Mouse (Mus musculus) small intestine, adult 2 months (tissue): ENCODE measurements around the gene Nppc. TPM values are rescaled to one million over a fixed set of nuclear protein-coding genes. Genes with fewer than 3 reads are reported as not detected.

ENCODE experiments used
- H3K27ac ChIP-seq: fragments of 200-500 bp; 2 replicates; pipeline ENCODE4 v1.5.1; 2012; ENCODE audit warnings: low read depth, low read length, control low read depth, inconsistent platforms; ENCODE audit not compliant: insufficient read depth
- H3K27me3 ChIP-seq: fragments of 200-500 bp; 2 replicates; pipeline ENCODE4 v1.6.1; 2012; ENCODE audit warnings: mild to moderate bottlenecking, moderate library complexity, low read length, inconsistent platforms; ENCODE audit not compliant: control insufficient read depth, insufficient read depth
- H3K36me3 ChIP-seq: fragments of 200-500 bp; 2 replicates; pipeline ENCODE4 v1.6.1; 2012; ENCODE audit warnings: mild to moderate bottlenecking, low read length, control low read depth, inconsistent platforms; ENCODE audit not compliant: control insufficient read depth, insufficient read depth
- H3K4me1 ChIP-seq: fragments of 200-500 bp; 2 replicates; pipeline ENCODE4 v1.6.1; 2012; ENCODE audit warnings: low read length, inconsistent platforms, mixed read lengths; ENCODE audit not compliant: control insufficient read depth, insufficient read depth, insufficient read length
- H3K4me3 ChIP-seq: fragments of 200-500 bp; 2 replicates; pipeline ENCODE4 v1.5.1; 2012; ENCODE audit warnings: low read depth, mild to moderate bottlenecking, control low read depth, inconsistent platforms, low read length, moderate library complexity
- CTCF ChIP-seq: fragments of 200-500 bp; IDR thresholded peaks from 2 replicates; pipeline ENCODE4 v1.5.1; 2012; ENCODE audit warnings: low read depth, mild to moderate bottlenecking, control low read depth, inconsistent platforms, low read length, moderate library complexity, mixed read lengths; ENCODE audit not compliant: insufficient replicate concordance, insufficient read length; ENCODE audit errors: extremely low read depth
- POLR2A ChIP-seq: fragments of 200-500 bp; IDR thresholded peaks from 2 replicates; pipeline ENCODE4 v1.6.1; 2012; ENCODE audit warnings: low read depth, mild to moderate bottlenecking, control low read depth, inconsistent platforms, low read length, moderate library complexity
- WGBS: fragments of 180-500 bp; shearing (Covaris S2); methylation state at CpG from one replicate; pipeline ENCODE4 v1.1.7; 2018; 5-methylcytosine and 5-hydroxymethylcytosine counted together
- polyA plus RNA-seq: library from polyadenylated mRNA; depleted of rRNA; stranded (reverse); fragments of >200 nt; gene quantifications from 2 replicates; pipeline ENCODE4 v1.2.3, GENCODE M21; 2012

The Nppc gene
- polyA plus RNA-seq, 1 experiment, result not detected

GRCm38 (mm10) chr1:86633840-86634750, 36.3 kb downstream of the Nppc start:
- Histone ChIP-seq H3K4me3 (no peak overlapping the region), H3K4me1 (peaks cover 14% of the 10 kb centered on the region; the same call in 1 of the 2 replicates), H3K27ac (no peak overlapping the region), H3K36me3 (no peaks in the 10 kb centered on the region), H3K27me3 (no peaks in the 10 kb centered on the region)
- 83% methylated on average over 7 of the region's 7 CpGs for WGBS
- TF ChIP-seq POLR2A (no peak), CTCF (no peak)

- no peaks in the 10 kb centered on the region for H3K36me3 ChIP-seq
- TF ChIP-seq POLR2A, result no peak
- TF ChIP-seq CTCF, result no peak
- no peak overlapping the region for H3K4me3 ChIP-seq
- WGBS, result 53% methylated on average over 3 of the region's 3 CpGs
- no peaks in the 10 kb centered on the region for H3K27me3 ChIP-seq
- H3K4me1 ChIP-seq, result peaks cover 17% of the 10 kb centered on the region; the same call in 1 of the 2 replicates
- H3K27ac ChIP-seq, result no peak overlapping the region
Measured at GRCm38 (mm10) chr1:86633434-86633833, 36.9 kb downstream of the Nppc start.

GRCm38 (mm10) chr1:86632732-86633380, 37.5 kb downstream of the Nppc start:
- H3K27ac ChIP-seq, result peak overlapping the region; percentile 50
- no peak for TF ChIP-seq CTCF
- no peak for TF ChIP-seq POLR2A
- no peak overlapping the region for H3K4me3 ChIP-seq
- H3K27me3 ChIP-seq, result no peaks in the 10 kb centered on the region
- no peaks in the 10 kb centered on the region for H3K36me3 ChIP-seq
- peaks cover 22% of the 10 kb centered on the region; the same call in 1 of the 2 replicates for H3K4me1 ChIP-seq
- 19% methylated on average over 6 of the region's 6 CpGs for WGBS

GRCm38 (mm10) chr1:86630527-86630926, 39.8 kb downstream of the Nppc start:
- 71% methylated on average over 4 of the region's 4 CpGs for WGBS
- H3K36me3 ChIP-seq, result no peaks in the 10 kb centered on the region
- H3K27ac ChIP-seq, result no peak overlapping the region
- no peak overlapping the region for H3K4me3 ChIP-seq
- H3K27me3 ChIP-seq, result no peaks in the 10 kb centered on the region
- TF ChIP-seq POLR2A (no peak), CTCF (no peak)
- H3K4me1 ChIP-seq, result peaks cover 26% of the 10 kb centered on the region; the same call in 1 of the 2 replicates

- H3K27ac ChIP-seq, result no peak overlapping the region
- no peak for TF ChIP-seq POLR2A
- no peak for TF ChIP-seq CTCF
- H3K4me1 ChIP-seq, result peaks cover 26% of the 10 kb centered on the region; the same call in 1 of the 2 replicates
- 81% methylated on average over 4 of the region's 4 CpGs for WGBS
- H3K36me3 ChIP-seq, result no peaks in the 10 kb centered on the region
- no peaks in the 10 kb centered on the region for H3K27me3 ChIP-seq
- no peak overlapping the region for H3K4me3 ChIP-seq
Measured at GRCm38 (mm10) chr1:86629936-86630335, 40.4 kb downstream of the Nppc start.

- Histone ChIP-seq H3K27me3 (no peaks in the 10 kb centered on the region), H3K4me3 (no peak overlapping the region), H3K4me1 (peaks cover 26% of the 10 kb centered on the region; the same call in 1 of the 2 replicates), H3K36me3 (no peaks in the 10 kb centered on the region), H3K27ac (no peak overlapping the region)
- TF ChIP-seq POLR2A, result no peak
- TF ChIP-seq CTCF, result no peak
- WGBS, result 63% methylated on average over 3 of the region's 3 CpGs
Measured at GRCm38 (mm10) chr1:86628270-86628669, 42.1 kb downstream of the Nppc start.
